Mouse (Mus musculus): ENCODE results near the gene Ap1ar.
A peak's percentile ranks its signal among the peaks of the same experiment; 100 is the strongest.
"Not testable (repeated sequence)": the region's sequence is repeated elsewhere in the genome, so short reads cannot be mapped to it uniquely, and the experiment has no call there.

Ap1ar gene

GRCm38 (mm10) chr3:127795762-127796161, 41.6 kb downstream of the Ap1ar start:
- no peak for DNase-seq (ENCODE audit: low read depth, low spot score)

GRCm38 (mm10) chr3:127793022-127793421, 44.3 kb downstream of the Ap1ar start:
- DNase-seq (ENCODE audit: low read depth, low spot score) = no peak

- no peak for DNase-seq (ENCODE audit: low read depth, low spot score)
These were observed 45.4 kb downstream of the Ap1ar start for GRCm38 (mm10) chr3:127791595-127792561.

GRCm38 (mm10) chr3:127791056-127791483, 46.3 kb downstream of the Ap1ar start:
- no peak for DNase-seq (ENCODE audit: low read depth, low spot score)

DNA sequence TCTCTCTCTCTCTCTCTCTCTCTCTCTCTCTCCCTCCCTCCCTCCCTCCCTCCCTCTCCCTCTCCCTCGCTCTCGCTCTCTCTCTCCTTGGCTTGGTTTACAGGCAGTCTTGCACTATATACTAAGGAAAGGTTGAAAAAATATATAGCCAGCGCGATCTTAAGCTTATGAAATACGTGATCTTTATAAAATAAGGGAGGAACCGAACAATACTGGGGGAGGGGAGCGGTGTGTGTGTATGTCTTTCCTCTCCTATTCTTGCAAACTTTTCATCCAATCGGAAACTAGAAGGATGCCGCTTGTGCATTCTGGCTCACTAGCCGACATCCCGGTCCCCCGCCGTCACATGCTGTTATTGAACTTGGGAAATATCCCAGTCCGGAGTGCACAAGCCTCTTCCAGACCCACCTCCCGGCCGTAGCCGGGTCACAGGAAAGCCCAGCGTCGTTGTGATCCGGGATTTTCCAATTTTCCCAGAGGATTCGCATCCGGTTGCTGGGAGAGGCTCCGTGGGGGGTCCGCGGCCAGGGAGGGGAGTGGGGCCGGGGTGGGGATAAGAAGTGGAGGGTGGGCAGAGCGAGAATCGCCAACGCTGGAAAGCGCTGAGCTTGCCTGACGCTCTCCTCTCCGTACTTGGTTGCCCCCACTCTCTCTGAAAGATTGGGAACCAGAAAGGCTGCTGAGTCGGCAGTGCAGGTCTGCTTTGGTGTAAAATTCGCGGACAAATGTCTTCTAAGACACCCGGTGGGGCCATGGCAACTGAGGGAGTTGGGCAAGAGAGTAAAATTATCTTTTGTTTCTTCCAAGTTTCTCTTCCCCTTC, 46.9 kb downstream of the Ap1ar start:
- no peak for DNase-seq (ENCODE audit: low read depth, low spot score)

DNA sequence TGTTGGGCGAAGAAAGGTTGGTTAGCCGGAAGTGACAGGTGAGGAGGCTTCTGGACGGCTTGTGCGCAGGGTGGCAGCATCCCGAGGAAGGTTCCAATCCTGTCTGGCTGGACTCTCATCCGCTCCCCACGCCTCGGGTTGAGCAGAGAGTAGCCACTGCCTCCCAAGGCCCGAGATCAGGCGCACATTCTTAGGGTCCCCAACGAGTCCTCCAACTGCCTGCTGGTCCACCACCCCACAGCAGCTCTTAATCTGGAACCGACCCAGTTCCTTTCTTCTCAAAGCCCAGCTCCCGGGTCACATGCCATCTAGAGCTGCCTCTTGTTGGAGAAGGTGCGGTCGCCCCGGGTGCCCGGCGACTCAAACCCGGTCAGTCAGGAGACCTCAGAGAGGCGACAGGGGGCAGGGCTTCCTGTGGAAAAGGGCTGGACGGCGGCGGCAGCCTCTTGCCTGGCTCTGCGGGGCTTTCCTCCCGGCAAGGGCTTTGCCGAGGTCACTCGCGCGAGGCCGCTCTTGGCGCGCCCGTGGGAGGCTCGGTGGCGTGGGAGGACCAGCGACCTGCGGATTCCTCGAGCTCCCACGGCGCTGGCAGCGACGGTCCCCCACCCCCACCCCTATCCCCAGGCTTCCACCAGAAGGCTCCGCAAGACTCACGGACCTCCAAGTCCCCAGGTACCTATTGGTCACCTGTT, 47.7 kb downstream of the Ap1ar start, which contains the start of gene Tifa:
Gene Tifa (plus strand): TSS at position 306 of the 692 bp plus-strand sequence.
- peak; percentile 26 for DNase-seq (ENCODE audit: low read depth, low spot score)

DNA sequence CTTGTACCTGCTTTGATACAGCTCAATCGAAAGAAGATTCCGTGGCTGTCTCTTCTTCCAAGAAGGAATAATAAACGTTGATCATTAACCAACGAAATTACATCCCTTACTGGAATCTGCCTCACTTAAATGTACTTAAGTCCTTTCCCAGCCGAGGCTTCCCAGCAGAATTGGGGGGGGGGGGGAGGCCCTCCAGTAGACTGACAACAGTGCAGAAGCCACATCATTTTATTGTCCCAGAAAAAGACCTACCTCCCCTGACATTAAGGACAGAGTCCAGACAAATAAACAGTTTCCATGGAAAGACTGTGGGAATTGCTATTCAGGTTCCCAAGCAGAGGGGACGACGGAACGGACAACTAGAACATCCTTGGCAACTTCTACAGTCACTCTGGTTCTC, 48.4 kb downstream of the Ap1ar start:
- DNase-seq (ENCODE audit: low read depth, low spot score) = no peak

GRCm38 (mm10) chr3:127788038-127788437, 49.3 kb downstream of the Ap1ar start:
- no peak for DNase-seq (ENCODE audit: low read depth, low spot score)

- no peak for DNase-seq (ENCODE audit: low read depth, low spot score)
These were observed 50.3 kb downstream of the Ap1ar start for GRCm38 (mm10) chr3:127787032-127787431.

- not testable (repeated sequence) for DNase-seq (ENCODE audit: low read depth, low spot score)
These were observed 53.6 kb downstream of the Ap1ar start for GRCm38 (mm10) chr3:127783680-127784079.

GRCm38 (mm10) chr3:127782921-127783320, 54.4 kb downstream of the Ap1ar start:
- DNase-seq (ENCODE audit: low read depth, low spot score) = no peak

DNA sequence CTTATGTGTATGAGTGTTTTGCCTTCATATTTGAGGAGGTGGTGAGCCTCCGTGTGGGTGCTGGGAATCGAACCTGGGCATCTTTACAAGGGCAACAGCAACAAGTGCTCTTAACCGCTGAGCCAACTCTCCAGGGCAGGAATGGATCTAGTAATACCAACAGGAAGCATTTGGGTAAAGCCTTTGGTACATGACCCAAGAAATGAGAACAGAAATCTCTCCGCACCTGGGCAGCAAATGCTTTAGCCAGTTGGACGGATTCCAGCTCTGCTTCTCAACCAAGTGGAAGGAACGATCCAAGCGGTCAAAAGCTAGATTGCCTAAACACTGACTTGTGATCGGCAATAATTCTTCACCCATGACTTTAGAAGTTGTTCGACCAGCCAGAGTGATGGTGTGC, 56.4 kb downstream of the Ap1ar start:
- no peak for DNase-seq (ENCODE audit: low read depth, low spot score)

DNA sequence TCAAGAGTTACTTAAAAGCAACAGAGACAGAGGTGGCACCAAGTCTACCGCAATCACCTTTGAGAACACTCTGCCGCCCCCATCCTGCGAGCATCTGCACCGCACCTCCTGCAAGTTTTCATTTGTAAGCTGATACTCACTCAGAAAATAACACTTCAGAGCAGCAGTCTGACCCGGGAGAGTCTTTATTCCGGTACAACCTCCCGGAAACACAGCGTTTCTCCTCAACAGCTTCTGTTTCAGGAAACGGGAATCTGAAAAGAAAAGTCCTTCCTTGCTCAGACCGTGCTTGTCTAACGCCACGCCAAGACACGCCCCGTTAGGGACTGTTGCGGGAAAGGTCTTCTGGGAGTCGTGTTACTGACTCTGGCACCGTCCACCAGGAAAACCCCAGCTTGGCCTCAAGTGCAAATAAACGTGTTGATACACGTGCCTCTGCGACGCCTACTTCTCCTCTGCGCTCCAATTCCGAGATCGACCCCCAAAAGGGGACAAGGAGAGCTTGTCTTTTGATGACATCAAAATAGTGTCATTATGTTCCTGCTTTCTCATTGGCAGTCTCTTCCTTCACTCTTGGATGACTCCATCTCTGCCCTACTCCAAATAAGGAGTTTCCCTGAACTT, 57.2 kb downstream of the Ap1ar start, which contains the start of gene Alpk1:
Gene Alpk1 (minus strand): TSS at position 507 of the 624 bp plus-strand sequence.
- peak; percentile 29 for DNase-seq (ENCODE audit: low read depth, low spot score)

GRCm38 (mm10) chr3:127769146-127769545, 68.2 kb downstream of the Ap1ar start:
- no peak for DNase-seq (ENCODE audit: low read depth, low spot score)

DNA sequence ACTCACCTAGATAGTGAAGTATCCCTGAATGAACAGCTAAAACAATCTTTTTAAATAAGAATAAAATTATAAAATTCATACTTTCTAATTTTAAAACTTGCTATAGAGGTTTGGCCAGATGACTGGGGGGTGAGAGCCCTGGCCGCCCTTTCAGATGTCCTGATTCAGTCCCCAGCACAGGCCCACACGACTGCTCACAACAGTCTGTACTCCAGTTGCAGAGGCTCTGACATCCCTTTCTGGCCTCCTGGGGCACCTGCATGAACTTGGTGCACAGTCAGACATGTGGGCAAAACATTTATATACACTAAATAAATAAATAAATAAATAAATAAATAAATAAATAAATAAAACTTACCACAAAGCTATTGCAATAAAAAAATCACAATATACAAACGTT, 71.4 kb downstream of the Ap1ar start:
- no peak for DNase-seq (ENCODE audit: low read depth, low spot score)

- no peak for DNase-seq (ENCODE audit: low read depth, low spot score)
These were observed 72.8 kb downstream of the Ap1ar start for GRCm38 (mm10) chr3:127764541-127764940.

- no peak for DNase-seq (ENCODE audit: low read depth, low spot score)
These were observed 74.2 kb downstream of the Ap1ar start for GRCm38 (mm10) chr3:127763076-127763612.

- no peak for DNase-seq (ENCODE audit: low read depth, low spot score)
These were observed 74.9 kb downstream of the Ap1ar start for GRCm38 (mm10) chr3:127762403-127762802.

- DNase-seq (ENCODE audit: low read depth, low spot score) = no peak
These were observed 78.1 kb downstream of the Ap1ar start for GRCm38 (mm10) chr3:127759212-127759611.

GRCm38 (mm10) chr3:127758806-127759205, 78.5 kb downstream of the Ap1ar start:
- no peak for DNase-seq (ENCODE audit: low read depth, low spot score)

GRCm38 (mm10) chr3:127757886-127758301, 79.4 kb downstream of the Ap1ar start:
- DNase-seq (ENCODE audit: low read depth, low spot score) = no peak
